9 mouse cellular contexts compared by ENCODE assay signal in genomic region chr4:134243516-134244250, GRCm38 (mm10). TPM values are rescaled to one million over a fixed set of nuclear protein-coding genes. Genes with fewer than 3 reads are reported as not detected.
A peak's percentile ranks its signal among the peaks of the same experiment; 100 is the strongest.
DNase-seq lines count a peak whose midpoint lies in the region; ATAC-seq and TF ChIP-seq lines count a peak whose summit lies in the region.
"Had no signal": no experiment of that assay in that cellular context is flagged by ENCODE, and none has a peak within 500 bp of the region (broad histone marks: within the 10 kb centered on the region; RNA-seq: fewer than 3 reads in every experiment).

E130218I03Rik (plus strand) TSS chr4:134243662.

- WGBS in lung, embryonic 14.5 days: 89% methylated on average over 17 of the region's 17 CpGs
- 90% methylated on average over 17 of the region's 17 CpGs for WGBS in limb, embryonic 13.5 days

- no peak for TF ChIP-seq POLR2A in embryonic fibroblast, embryonic 13.5 days (IDR thresholded peaks at IDR 0.05; ENCODE audit: low read depth, low read length)

- H3K9me3 ChIP-seq in lung, embryonic 14.5 days (ENCODE audit: low read depth, low read length): no peaks in the 10 kb centered on the region
- H3K9me3 ChIP-seq in limb, embryonic 13.5 days: no peaks in the 10 kb centered on the region

- peaks cover 14% of the 10 kb centered on the region for H3K27me3 ChIP-seq in lung, embryonic 14.5 days (ENCODE audit: insufficient read depth, low read length)
- peaks cover 36% of the 10 kb centered on the region for H3K27me3 ChIP-seq in limb, embryonic 13.5 days

- no peak for DNase-seq in lung, embryonic 14.5 days
- no peak for DNase-seq in lung, adult 18-20 months
- DNase-seq in retina, postnatal 7 days (ENCODE audit: low read depth, low spot score): peak; percentile 85
- DNase-seq in cerebellum, adult 9-11 months: no peak
- DNase-seq in frontal cortex, postnatal 25 days (ENCODE audit: low spot score in 2 of 2): no peak
- DNase-seq in gastrocnemius, postnatal 4 days (ENCODE audit: low spot score in 2 of 2): no peak
- DNase-seq: adrenal gland, postnatal 10 days had no signal

- ATAC-seq in lung, embryonic 14.5 days (ENCODE audit: insufficient read depth): no peak
- no peak for ATAC-seq in limb, embryonic 13.5 days (ENCODE audit: low FRiP score, low read depth)

- H3K9ac ChIP-seq in lung, embryonic 14.5 days: no peak within 1 kb of the TSS
- peak within 1 kb of the TSS; percentile 87 for H3K9ac ChIP-seq in limb, embryonic 13.5 days

- no peaks in the 10 kb centered on the region for H3K36me3 ChIP-seq in lung, embryonic 14.5 days (ENCODE audit: insufficient read depth)
- 0 out of 2 replicates have a peak, but pooled peaks cover 4% of the 10 kb centered on the region for H3K36me3 ChIP-seq in limb, embryonic 13.5 days

- H3K27ac ChIP-seq in lung, embryonic 14.5 days (ENCODE audit: low read depth): no peak within 1 kb of the TSS
- no peak within 1 kb of the TSS for H3K27ac ChIP-seq in embryonic fibroblast, embryonic 13.5 days (ENCODE audit: insufficient read depth, low read length)
- H3K27ac ChIP-seq in limb, embryonic 13.5 days: no peak within 1 kb of the TSS

- peak within 1 kb of the TSS; percentile 84 for H3K4me3 ChIP-seq in lung, embryonic 14.5 days (ENCODE audit: low read depth, low read length)
- peak within 1 kb of the TSS; percentile 83 for H3K4me3 ChIP-seq in embryonic fibroblast, embryonic 13.5 days (ENCODE audit: insufficient read depth, low read length)
- peak within 1 kb of the TSS; percentile 86 for H3K4me3 ChIP-seq in limb, embryonic 13.5 days

- H3K4me2 ChIP-seq in lung, embryonic 14.5 days: peak within 1 kb of the TSS; percentile 93
- peak within 1 kb of the TSS; percentile 90 for H3K4me2 ChIP-seq in limb, embryonic 13.5 days (replicated peaks)

- H3K4me1 ChIP-seq in lung, embryonic 14.5 days (ENCODE audit: insufficient read depth): peaks cover 7% of the 10 kb centered on the region
- H3K4me1 ChIP-seq in embryonic fibroblast, embryonic 13.5 days (ENCODE audit: control insufficient read depth, insufficient read depth, low read length): peaks cover 2% of the 10 kb centered on the region; the same call in 1 of the 2 replicates
- H3K4me1 ChIP-seq in limb, embryonic 13.5 days: peaks cover 23% of the 10 kb centered on the region

- no peak for TF ChIP-seq CTCF in lung, embryonic 14.5 days (IDR thresholded peaks at IDR 0.05; ENCODE audit: low read depth)
- no peak for TF ChIP-seq CTCF in embryonic fibroblast, embryonic 13.5 days (IDR thresholded peaks at IDR 0.05; ENCODE audit: borderline replicate concordance, insufficient read depth, low read length)

RNA-seq across cellular contexts. Expression of gene E130218I03Rik, which starts in this region (rescaled TPM):
- 0.29 and 0.41 TPM in 2 replicates for polyA plus RNA-seq in lung, embryonic 14.5 days (2014; fragmentation: Nextera tagmentation; extraction: Ambion mirVana)
- polyA plus RNA-seq in embryonic fibroblast, embryonic 13.5 days (2011; ENCODE audit: insufficient read length, low read depth, missing spikeins): not detected in 2 replicates
- polyA plus RNA-seq in limb, embryonic 13.5 days (2015; fragmentation: Nextera tagmentation; extraction: Ambion mirVana): 0.23 and 0.66 TPM in 2 replicates
- total RNA-seq in gastrocnemius, postnatal 4 days (2021): not detected
- total RNA-seq: adrenal gland, postnatal 10 days had no signal
